Mouse (Mus musculus) forebrain, embryonic 14.5 days (tissue): ENCODE measurements at regions not wholly inside any gene's neighbourhood (a gene's known extent, or its start where the extent isn't known, plus 50 kb on each side); places are given as distances from the start of the nearest gene placed in this dataset.

Source experiments
- ATAC-seq: fragments of 200-750 bp; cut with Nextera tagmentation; 2 replicates; pipeline ENCODE4 v1.8.0; 2017; ENCODE audit warnings: mild to moderate bottlenecking, moderate library complexity
- DNase-seq: peaks from one replicate; pipeline ENCODE4 v3.0.0-alpha.2; 2015; ENCODE audit warnings: low spot score
- H3K27ac ChIP-seq: fragments of 300-500 bp; sonication (generic); 2 replicates; pipeline ENCODE4 v1.5.1; 2014; ENCODE audit warnings: low read depth, mild to moderate bottlenecking, control low read depth, low read length, moderate library complexity
- H3K27me3 ChIP-seq: fragments of 300-500 bp; sonication (generic); replicated peaks from 2 replicates; pipeline ENCODE4 v1.6.1; 2014; ENCODE audit warnings: low read length, control low read depth, mixed read lengths; ENCODE audit not compliant: control insufficient read depth, insufficient read depth
- H3K36me3 ChIP-seq: fragments of 300-500 bp; sonication (generic); 2 replicates; pipeline ENCODE4 v1.6.1; 2014; ENCODE audit warnings: low read length, control low read depth; ENCODE audit not compliant: control insufficient read depth, insufficient read depth
- H3K4me1 ChIP-seq: fragments of 300-500 bp; sonication (generic); 2 replicates; pipeline ENCODE4 v1.6.1; 2014; ENCODE audit warnings: antibody characterized with exemption, low read length, control low read depth; ENCODE audit not compliant: control insufficient read depth, insufficient read depth
- H3K4me2 ChIP-seq: fragments of 300-500 bp; sonication (generic); 2 replicates; pipeline ENCODE4 v1.6.1; 2014; ENCODE audit warnings: mild to moderate bottlenecking, control low read depth, low read length
- H3K4me3 ChIP-seq: fragments of 300-500 bp; sonication (generic); 2 replicates; pipeline ENCODE4 v1.5.1; 2014; ENCODE audit warnings: low read depth, low read length, control low read depth
- H3K9ac ChIP-seq: fragments of 300-500 bp; sonication (generic); 2 replicates; pipeline ENCODE4 v1.6.1; 2014; ENCODE audit warnings: mild to moderate bottlenecking, low read length, control low read depth, moderate library complexity
- H3K9me3 ChIP-seq: fragments of 300-500 bp; sonication (generic); replicated peaks from 2 replicates; pipeline ENCODE4 v1.6.1; 2016; ENCODE audit warnings: low read length, control low read depth, mixed read lengths; ENCODE audit not compliant: control insufficient read depth
- WGBS: fragments of 180-500 bp; shearing (Covaris S2); extraction: QIAGEN DNeasy Blood & Tissue Kit; methylation state at CpG from one replicate; pipeline ENCODE4 v1.1.7; 2014; 5-methylcytosine and 5-hydroxymethylcytosine counted together

DNA sequence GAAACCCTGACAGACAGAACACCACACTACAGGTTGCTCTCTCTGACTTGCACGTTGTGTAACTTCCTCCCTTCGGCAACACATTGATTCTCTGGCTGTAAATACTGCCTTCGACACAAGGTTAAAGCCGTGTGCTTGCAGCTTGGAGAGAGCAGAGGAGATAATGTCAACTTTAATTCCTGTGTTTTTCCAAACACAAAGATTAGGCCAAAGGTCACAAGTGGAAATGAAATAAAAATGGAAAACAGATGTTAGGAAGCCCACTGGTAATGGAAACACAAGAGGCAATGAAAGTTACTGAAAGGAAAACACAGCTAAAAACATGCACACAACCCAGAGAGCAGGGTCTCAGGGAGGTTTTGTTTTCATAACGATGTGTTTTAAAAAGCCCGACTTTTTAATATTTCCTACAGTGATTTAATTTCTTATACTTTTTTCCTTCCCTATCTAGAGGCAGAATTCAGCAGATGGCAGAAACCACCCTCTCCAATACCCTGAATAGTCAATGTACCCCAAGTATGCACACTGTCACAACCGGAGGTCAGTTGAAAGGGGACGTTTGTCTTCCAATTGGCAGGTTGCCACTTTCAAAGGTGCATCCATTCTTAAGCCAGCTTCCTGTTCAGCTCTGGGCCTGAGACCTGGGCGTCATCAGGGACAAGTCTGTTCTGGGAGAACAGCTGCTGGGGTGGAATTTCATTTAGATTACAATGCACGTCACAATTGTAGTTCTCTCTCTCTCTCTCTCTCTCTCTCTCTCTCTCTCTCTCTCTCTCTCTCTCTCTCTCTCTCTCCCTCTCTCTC is 210.8 kb upstream of the Gm5148 start:
- Histone ChIP-seq H3K9me3 (no peaks in the 10 kb centered on the region), H3K27me3 (no peaks in the 10 kb centered on the region), H3K4me1 (no peaks in the 10 kb centered on the region), H3K4me3 (no peak overlapping the region), H3K9ac (no peak overlapping the region), H3K36me3 (no peaks in the 10 kb centered on the region), H3K4me2 (no peak overlapping the region), H3K27ac (no peak overlapping the region)
- 64% methylated on average over 10 of the region's 10 CpGs for WGBS
- DNase-seq (peak; percentile 32), ATAC-seq (no peak)

DNA sequence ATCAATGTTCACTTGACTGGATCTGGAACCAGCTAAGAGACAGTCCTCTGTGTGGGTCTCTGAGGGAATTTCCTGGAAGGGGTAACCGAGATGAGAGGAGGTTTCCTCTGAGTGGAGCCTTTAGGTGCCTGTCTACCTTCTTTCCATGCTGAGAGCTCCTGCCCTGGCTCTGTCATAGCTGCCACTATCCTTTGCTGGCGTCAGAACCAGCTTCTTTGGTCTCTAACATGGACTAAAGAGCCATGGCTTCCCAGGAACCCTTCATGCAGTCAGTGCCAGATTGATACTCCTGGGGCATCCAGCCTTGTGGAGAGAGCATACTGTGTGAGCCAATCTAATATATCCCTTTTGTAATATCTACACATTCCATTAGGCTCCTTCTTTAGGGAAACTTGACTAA is 209.9 kb upstream of the Gm5148 start:
- Histone ChIP-seq H3K27ac (no peak overlapping the region), H3K9ac (no peak overlapping the region), H3K27me3 (no peaks in the 10 kb centered on the region), H3K36me3 (no peaks in the 10 kb centered on the region), H3K4me2 (no peak overlapping the region), H3K4me3 (no peak overlapping the region), H3K4me1 (no peaks in the 10 kb centered on the region), H3K9me3 (no peaks in the 10 kb centered on the region)
- WGBS = 75% methylated on average over 2 of the region's 2 CpGs
- DNase-seq (no peak), ATAC-seq (no peak)

DNA sequence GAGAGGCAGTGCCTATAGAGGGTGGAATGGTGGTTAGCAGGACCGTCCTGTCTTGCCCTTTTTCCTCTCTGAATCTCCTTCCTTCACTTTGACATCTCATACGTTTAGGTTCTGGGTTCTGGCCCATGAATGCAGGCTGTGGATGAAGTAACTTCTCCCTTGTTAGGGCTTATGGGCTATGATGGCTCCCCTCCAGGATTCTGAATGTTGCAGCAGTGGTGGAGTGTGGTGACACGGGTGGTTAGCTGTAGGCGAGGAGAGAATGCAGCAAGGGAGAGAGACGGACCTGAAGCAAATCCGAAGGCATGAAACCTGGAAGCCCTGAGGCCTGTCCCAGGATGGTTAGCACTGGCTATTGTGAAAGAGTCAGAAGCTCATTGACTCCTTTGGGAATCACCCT is 204.4 kb upstream of the Gm5148 start:
- H3K27ac ChIP-seq = no peak overlapping the region
- no peaks in the 10 kb centered on the region for H3K9me3 ChIP-seq
- no peaks in the 10 kb centered on the region for H3K27me3 ChIP-seq
- DNase-seq = no peak
- no peaks in the 10 kb centered on the region for H3K36me3 ChIP-seq
- ATAC-seq = no peak
- no peak overlapping the region for H3K9ac ChIP-seq
- no peak overlapping the region for H3K4me3 ChIP-seq
- no peak overlapping the region for H3K4me2 ChIP-seq
- H3K4me1 ChIP-seq = no peaks in the 10 kb centered on the region
- 89% methylated on average over 6 of the region's 6 CpGs for WGBS

DNA sequence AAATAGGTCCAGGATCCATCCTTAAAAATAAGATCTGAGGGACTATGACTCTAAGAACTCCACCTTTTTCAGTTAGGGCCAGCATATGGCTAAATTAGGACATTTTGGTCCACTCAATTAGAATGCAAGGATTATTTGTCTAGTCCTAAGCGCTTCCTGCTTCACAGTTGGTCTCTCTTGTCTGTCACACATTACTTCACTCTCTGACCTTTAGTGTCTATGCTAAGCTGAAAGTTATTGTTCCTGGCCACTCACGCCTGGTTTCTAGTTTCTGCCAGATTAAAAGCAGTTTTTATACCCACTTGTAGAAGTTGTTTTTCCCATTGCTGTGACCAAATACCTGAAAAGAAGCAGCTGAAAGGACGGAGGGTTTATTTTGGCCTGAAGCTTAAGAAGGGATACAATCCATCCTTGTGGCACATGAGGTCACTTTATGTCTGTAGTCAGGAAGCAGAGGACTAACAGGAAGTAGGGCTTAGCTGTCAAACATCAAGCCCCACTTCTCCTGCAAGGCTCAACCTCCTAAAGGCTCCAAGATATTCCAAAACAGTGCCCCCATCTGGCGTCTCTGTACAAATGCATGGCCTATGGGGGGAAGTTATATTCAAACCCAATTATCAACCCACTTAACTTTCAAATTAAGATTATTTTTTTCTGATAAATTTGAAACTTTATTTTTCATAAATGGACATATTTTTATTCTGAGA is 195.3 kb upstream of the Gm5148 start:
- Histone ChIP-seq H3K4me2 (no peak overlapping the region), H3K27ac (no peak overlapping the region), H3K4me3 (no peak overlapping the region), H3K9ac (no peak overlapping the region), H3K27me3 (no peaks in the 10 kb centered on the region), H3K4me1 (no peaks in the 10 kb centered on the region), H3K9me3 (no peaks in the 10 kb centered on the region), H3K36me3 (no peaks in the 10 kb centered on the region)
- ATAC-seq = no peak
- 60% methylated on average over 4 of the region's 4 CpGs for WGBS
- no peak for DNase-seq

GRCm38 (mm10) chr3:37916786-37917479 is 192.6 kb upstream of the Gm5148 start:
- no peak overlapping the region for H3K9ac ChIP-seq
- no peak for ATAC-seq
- no peaks in the 10 kb centered on the region for H3K27me3 ChIP-seq
- no peak for DNase-seq
- H3K27ac ChIP-seq = no peak overlapping the region
- no peaks in the 10 kb centered on the region for H3K36me3 ChIP-seq
- H3K4me1 ChIP-seq = no peaks in the 10 kb centered on the region
- H3K4me3 ChIP-seq = no peak overlapping the region
- H3K4me2 ChIP-seq = no peak overlapping the region
- WGBS = 63% methylated on average over 14 of the region's 14 CpGs
- H3K9me3 ChIP-seq = no peaks in the 10 kb centered on the region

GRCm38 (mm10) chr3:37916281-37916680 is 192.0 kb upstream of the Gm5148 start:
- 66% methylated on average over 3 of the region's 3 CpGs for WGBS
- no peak for DNase-seq

DNA sequence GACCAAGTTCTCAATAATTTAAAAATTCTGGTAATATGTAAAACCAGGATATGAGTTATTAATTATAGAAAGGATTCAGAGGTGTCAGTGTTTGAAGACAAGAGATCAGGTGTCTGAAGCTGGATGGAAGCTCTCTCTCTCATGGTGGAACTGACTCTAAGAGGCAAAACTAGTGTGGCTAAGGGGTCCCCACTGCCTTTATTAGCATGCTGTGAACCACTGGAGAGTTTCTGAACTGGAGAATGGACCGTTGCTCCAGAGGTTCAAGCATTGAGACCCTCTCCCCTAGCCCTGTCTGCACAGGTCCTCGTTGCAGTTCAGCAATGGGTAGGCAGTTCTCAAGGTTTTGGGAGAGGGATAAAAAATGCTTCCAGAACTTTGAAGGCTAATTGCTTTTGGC is 191.4 kb upstream of the Gm5148 start:
- H3K9me3 ChIP-seq = no peaks in the 10 kb centered on the region

More at GRCm38 (mm10) chr3:37916281-37916680, 192.0 kb upstream of the Gm5148 start:
- Histone ChIP-seq H3K4me3 (no peak overlapping the region), H3K9ac (no peak overlapping the region), H3K9me3 (no peaks in the 10 kb centered on the region), H3K27me3 (no peaks in the 10 kb centered on the region), H3K36me3 (no peaks in the 10 kb centered on the region), H3K4me2 (no peak overlapping the region), H3K4me1 (no peaks in the 10 kb centered on the region), H3K27ac (no peak overlapping the region)
- ATAC-seq = no peak

GRCm38 (mm10) chr3:37914136-37914535 is 189.8 kb upstream of the Gm5148 start:
- Histone ChIP-seq H3K9me3 (no peaks in the 10 kb centered on the region), H3K27ac (no peak overlapping the region), H3K4me1 (no peaks in the 10 kb centered on the region), H3K4me2 (no peak overlapping the region), H3K4me3 (no peak overlapping the region), H3K9ac (no peak overlapping the region), H3K27me3 (no peaks in the 10 kb centered on the region), H3K36me3 (no peaks in the 10 kb centered on the region)
- no peak for ATAC-seq
- 88% methylated on average over 2 of the region's 2 CpGs for WGBS
- DNase-seq = no peak

More for the DNA sequence above, 191.4 kb upstream of the Gm5148 start:
- no peaks in the 10 kb centered on the region for H3K27me3 ChIP-seq
- H3K4me3 ChIP-seq = no peak overlapping the region
- H3K9ac ChIP-seq = no peak overlapping the region
- no peak for ATAC-seq
- H3K4me2 ChIP-seq = no peak overlapping the region
- no peak for DNase-seq
- H3K36me3 ChIP-seq = no peaks in the 10 kb centered on the region
- whole genome bisulfite sequencing = 61% methylated on average over 2 of the region's 2 CpGs
- no peak overlapping the region for H3K27ac ChIP-seq
- no peaks in the 10 kb centered on the region for H3K4me1 ChIP-seq

GRCm38 (mm10) chr3:37909821-37910220 is 185.5 kb upstream of the Gm5148 start:
- H3K36me3 ChIP-seq = no peaks in the 10 kb centered on the region
- H3K9me3 ChIP-seq = no peaks in the 10 kb centered on the region
- H3K27ac ChIP-seq = no peak overlapping the region
- H3K9ac ChIP-seq = no peak overlapping the region
- H3K4me1 ChIP-seq = no peaks in the 10 kb centered on the region
- ATAC-seq = no peak
- no peak overlapping the region for H3K4me2 ChIP-seq
- H3K27me3 ChIP-seq = no peaks in the 10 kb centered on the region
- DNase-seq = no peak
- H3K4me3 ChIP-seq = no peak overlapping the region
- 90% methylated on average over 4 of the region's 4 CpGs for WGBS
